Mouse (Mus musculus): ENCODE measurements around the gene Opn5.

Opn5 gene

GRCm38 (mm10) chr17:42611295-42611694, at the start of gene Opn5:
Gene Opn5 (minus strand): TSS chr17:42611395.
- in situ Hi-C loops (cut with MboI): no loop called here

- in situ Hi-C loops (cut with MboI): no loop called here
Measured at GRCm38 (mm10) chr17:42658634-42659422, 47.6 kb upstream of the Opn5 start.

- in situ Hi-C loops (cut with MboI): no loop called here
Measured at GRCm38 (mm10) chr17:42643416-42643815, 32.2 kb upstream of the Opn5 start.

GRCm38 (mm10) chr17:42630206-42630605, 19.0 kb upstream of the Opn5 start:
- in situ Hi-C loops (cut with MboI): no loop called here

- in situ Hi-C loops (cut with MboI): no loop called here
Measured at GRCm38 (mm10) chr17:42613043-42613737, 2.0 kb upstream of the Opn5 start.

GRCm38 (mm10) chr17:42608270-42608669, 2.9 kb downstream of the Opn5 start:
- in situ Hi-C loops (cut with MboI): no loop called here

GRCm38 (mm10) chr17:42602829-42603784, 8.1 kb downstream of the Opn5 start:
- in situ Hi-C loops (cut with MboI): no loop called here

- in situ Hi-C loops (cut with MboI): no loop called here
Measured at GRCm38 (mm10) chr17:42586486-42586885, 24.7 kb downstream of the Opn5 start.

GRCm38 (mm10) chr17:42583029-42583331, 28.2 kb downstream of the Opn5 start:
- in situ Hi-C loops (cut with MboI): no loop called here

- in situ Hi-C loops (cut with MboI): no loop called here
Measured at GRCm38 (mm10) chr17:42582281-42583028, 28.7 kb downstream of the Opn5 start.

- in situ Hi-C loops (cut with MboI): no loop called here
Measured at GRCm38 (mm10) chr17:42580623-42581022, 30.6 kb downstream of the Opn5 start.

- in situ Hi-C loops (cut with MboI): no loop called here
Measured at GRCm38 (mm10) chr17:42580196-42580595, 31.0 kb downstream of the Opn5 start.

- in situ Hi-C loops (cut with MboI): no loop called here
Measured at GRCm38 (mm10) chr17:42576671-42577168, 34.5 kb downstream of the Opn5 start.

GRCm38 (mm10) chr17:42573786-42574185, 37.4 kb downstream of the Opn5 start:
- in situ Hi-C loops (cut with MboI): no loop called here

- in situ Hi-C loops (cut with MboI): no loop called here
Measured at GRCm38 (mm10) chr17:42549578-42549977, 61.6 kb downstream of the Opn5 start.

GRCm38 (mm10) chr17:42530147-42530546, 81.0 kb downstream of the Opn5 start:
- in situ Hi-C loops (cut with MboI): no loop called here

- in situ Hi-C loops (cut with MboI): no loop called here
Measured at GRCm38 (mm10) chr17:42509356-42510262, 101.6 kb downstream of the Opn5 start.

All from mature B cell (primary cell).